Mouse (Mus musculus) spleen, adult 2 months (tissue): ENCODE results near the gene Thsd7a. TPM values are rescaled to one million over a fixed set of nuclear protein-coding genes. Genes with fewer than 3 reads are reported as not detected.

Experiments
- DNase-seq, 2 experiments: peaks; one replicate each; pipeline versions ENCODE4 v3.0.0 to v3.0.0-alpha.2; 2012 to 2021; ENCODE audit warnings: low spot score in 2 of 2, low read depth in 1 of 2
- H3K27ac ChIP-seq: fragments of 200-500 bp; 2 replicates; pipeline ENCODE4 v1.5.1; 2012; ENCODE audit warnings: low read length, inconsistent platforms; ENCODE audit not compliant: insufficient read depth
- H3K27me3 ChIP-seq: fragments of 200-500 bp; 2 replicates; pipeline ENCODE4 v1.6.1; 2012; ENCODE audit warnings: mild to moderate bottlenecking, moderate library complexity, low read length, inconsistent platforms; ENCODE audit not compliant: control insufficient read depth, insufficient read depth
- H3K36me3 ChIP-seq: fragments of 200-500 bp; 2 replicates; pipeline ENCODE4 v1.6.1; 2012; ENCODE audit warnings: mild to moderate bottlenecking, low read length, inconsistent platforms; ENCODE audit not compliant: control insufficient read depth, insufficient read depth
- H3K4me1 ChIP-seq: fragments of 200-500 bp; 2 replicates; pipeline ENCODE4 v1.6.1; 2011; ENCODE audit warnings: inconsistent platforms; ENCODE audit not compliant: control insufficient read depth, insufficient read depth, insufficient read length
- H3K4me3 ChIP-seq: fragments of 200-500 bp; 2 replicates; pipeline ENCODE4 v1.5.1; 2011; ENCODE audit warnings: mild to moderate bottlenecking, inconsistent platforms; ENCODE audit not compliant: insufficient read depth, insufficient read length; ENCODE audit errors: extremely low read depth
- CTCF ChIP-seq: fragments of 200-500 bp; IDR thresholded peaks from 2 replicates; pipeline ENCODE4 v1.5.1; 2011; ENCODE audit warnings: mild to moderate bottlenecking, inconsistent platforms; ENCODE audit not compliant: insufficient read depth, insufficient read length, insufficient replicate concordance; ENCODE audit errors: extremely low read depth
- POLR2A ChIP-seq: fragments of 200-500 bp; IDR thresholded peaks from 2 replicates; pipeline ENCODE4 v1.6.1; 2011; ENCODE audit warnings: low read depth, low read length, inconsistent platforms
- WGBS: fragments of 180-500 bp; shearing (Covaris S2); methylation state at CpG from one replicate; pipeline ENCODE4 v1.1.7; 2018; 5-methylcytosine and 5-hydroxymethylcytosine counted together
- polyA plus RNA-seq: library from polyadenylated mRNA; depleted of rRNA; stranded (reverse); fragments of >200 nt; gene quantifications from 2 replicates; pipeline ENCODE4 v1.2.3, GENCODE M21; 2012

Thsd7a gene
- polyA plus RNA-seq, 1 experiment = 0.79 TPM

DNA sequence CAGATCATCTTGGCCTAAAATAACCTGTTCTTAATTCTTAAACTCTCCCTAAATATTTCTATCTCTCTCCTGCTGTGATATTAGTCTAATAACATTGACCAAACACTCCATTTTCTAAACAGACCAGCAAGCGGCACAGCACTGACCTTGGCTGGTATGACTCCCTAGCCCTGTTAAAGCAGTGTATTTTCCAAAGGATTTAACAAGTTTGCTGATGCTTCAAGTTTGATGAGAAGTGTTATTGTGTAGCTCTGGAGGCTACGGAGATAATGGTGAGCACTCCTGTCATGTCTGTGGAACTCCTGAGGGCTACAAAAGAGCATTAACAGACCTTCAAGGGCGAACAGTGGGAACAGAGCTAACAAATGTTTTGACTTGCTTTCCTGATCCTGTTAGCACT, 168.1 kb downstream of the Thsd7a start:
- H3K4me1 ChIP-seq = no peaks in the 10 kb centered on the region
- no peak for DNase-seq
- 87% methylated on average over 3 of the region's 3 CpGs for WGBS
- H3K4me3 ChIP-seq = no peak overlapping the region
- TF ChIP-seq POLR2A (no peak), CTCF (no peak)
- H3K27me3 ChIP-seq = no peaks in the 10 kb centered on the region
- no peak overlapping the region for H3K27ac ChIP-seq
- no peaks in the 10 kb centered on the region for H3K36me3 ChIP-seq

DNA sequence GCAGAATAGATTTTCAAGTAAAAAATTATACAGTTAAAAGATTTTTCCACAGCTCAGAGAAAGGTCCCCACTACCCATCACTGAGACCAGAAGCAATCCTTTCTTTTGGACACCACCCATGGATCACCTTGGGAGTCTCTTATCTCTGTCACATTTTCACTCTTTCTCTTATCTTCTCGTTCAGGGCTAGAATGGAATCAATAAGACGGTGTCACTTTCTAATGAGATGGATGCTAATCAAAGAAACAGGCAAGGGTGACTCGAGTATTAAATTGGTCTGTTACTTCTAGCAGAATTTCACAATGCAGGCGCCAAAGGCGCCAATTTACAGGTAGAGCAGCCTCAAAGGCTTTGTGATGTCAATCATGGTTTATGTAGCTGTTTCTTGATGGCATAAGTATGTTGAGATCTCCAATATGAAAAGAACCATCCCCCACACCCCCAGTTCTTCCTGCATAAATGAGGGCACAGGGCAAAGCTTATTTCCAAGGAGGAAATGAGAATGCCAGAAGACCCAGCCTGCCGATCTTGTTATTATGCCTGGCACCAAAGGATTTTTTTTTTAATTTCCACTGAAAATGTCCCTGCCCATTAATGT, 173.5 kb downstream of the Thsd7a start:
- no peak for DNase-seq
- H3K4me1 ChIP-seq = no peaks in the 10 kb centered on the region
- no peaks in the 10 kb centered on the region for H3K36me3 ChIP-seq
- H3K4me3 ChIP-seq = no peak overlapping the region
- WGBS = 77% methylated on average over 6 of the region's 6 CpGs
- no peak overlapping the region for H3K27ac ChIP-seq
- TF ChIP-seq CTCF (no peak), POLR2A (no peak)
- H3K27me3 ChIP-seq = no peaks in the 10 kb centered on the region

DNA sequence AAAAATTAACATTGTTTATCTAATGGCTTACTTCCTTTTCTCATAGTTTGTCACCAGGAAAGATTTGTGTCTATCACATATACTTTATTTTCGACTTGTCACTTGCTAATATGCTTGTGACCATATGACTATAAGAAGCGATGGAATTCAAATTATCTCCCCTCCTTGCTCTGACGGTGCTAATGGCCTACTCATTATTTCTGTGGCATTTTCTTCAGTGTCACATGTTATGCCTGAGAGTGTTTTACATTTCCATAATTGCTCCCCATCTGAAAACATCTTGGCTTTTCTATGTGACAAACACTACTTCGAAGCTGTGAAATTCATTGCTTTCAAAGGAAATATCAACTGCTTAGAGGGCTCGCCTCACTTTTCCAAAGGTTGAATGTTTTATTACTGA, 177.0 kb downstream of the Thsd7a start:
- H3K27me3 ChIP-seq = no peaks in the 10 kb centered on the region
- no peak for TF ChIP-seq CTCF
- DNase-seq = no peak
- WGBS = 85% methylated on average over 5 of the region's 5 CpGs
- H3K36me3 ChIP-seq = no peaks in the 10 kb centered on the region
- H3K4me3 ChIP-seq = no peak overlapping the region
- no peak overlapping the region for H3K27ac ChIP-seq
- H3K4me1 ChIP-seq = no peaks in the 10 kb centered on the region

- no peak overlapping the region for H3K27ac ChIP-seq
- H3K36me3 ChIP-seq = no peaks in the 10 kb centered on the region
- H3K4me1 ChIP-seq = no peaks in the 10 kb centered on the region
- no peak overlapping the region for H3K4me3 ChIP-seq
- WGBS = 78% methylated on average over 4 of the region's 4 CpGs
- H3K27me3 ChIP-seq = no peaks in the 10 kb centered on the region
- TF ChIP-seq CTCF (no peak), POLR2A (no peak)
- DNase-seq = no peak
These were observed 184.1 kb downstream of the Thsd7a start for GRCm38 (mm10) chr6:12565136-12565535.

DNA sequence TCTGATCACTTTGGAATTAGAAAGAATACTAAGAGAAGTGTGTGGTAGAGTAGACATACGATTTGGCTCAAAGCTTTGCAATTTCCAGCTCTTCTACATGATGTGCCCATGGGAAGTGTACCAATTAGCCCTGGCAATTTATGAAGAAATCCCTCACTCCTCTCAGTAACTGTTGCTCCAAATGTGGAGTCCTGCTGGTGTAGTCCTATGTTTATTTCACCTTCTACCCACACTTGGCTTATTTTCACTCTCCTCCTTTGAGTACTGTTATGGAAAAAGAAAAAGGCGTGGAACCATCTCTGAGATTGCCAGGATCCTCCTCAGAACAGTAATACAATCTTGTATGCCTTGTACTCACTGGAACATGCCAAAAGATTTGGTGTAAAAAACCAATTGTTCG, 186.9 kb downstream of the Thsd7a start:
- no peak for DNase-seq
- 75% methylated on average over 3 of the region's 3 CpGs for WGBS
- no peak for TF ChIP-seq POLR2A
- no peak for TF ChIP-seq CTCF
- Histone ChIP-seq H3K4me3 (no peak overlapping the region), H3K27ac (no peak overlapping the region), H3K36me3 (no peaks in the 10 kb centered on the region), H3K4me1 (no peaks in the 10 kb centered on the region), H3K27me3 (no peaks in the 10 kb centered on the region)

- TF ChIP-seq CTCF (no peak), POLR2A (no peak)
- Histone ChIP-seq H3K4me1 (no peaks in the 10 kb centered on the region), H3K4me3 (no peak overlapping the region), H3K27me3 (no peaks in the 10 kb centered on the region), H3K36me3 (no peaks in the 10 kb centered on the region), H3K27ac (no peak overlapping the region)
- whole genome bisulfite sequencing = 91% methylated on average over 2 of the region's 2 CpGs
- DNase-seq = no peak
These were observed 188.7 kb downstream of the Thsd7a start for GRCm38 (mm10) chr6:12560500-12560899.

- H3K4me1 ChIP-seq = no peaks in the 10 kb centered on the region
- no peak for DNase-seq
- H3K4me3 ChIP-seq = no peak overlapping the region
- H3K36me3 ChIP-seq = no peaks in the 10 kb centered on the region
- WGBS = 88% methylated on average over 32 of the region's 32 CpGs
- TF ChIP-seq POLR2A = no peak
- no peak for TF ChIP-seq CTCF
- no peak overlapping the region for H3K27ac ChIP-seq
- no peaks in the 10 kb centered on the region for H3K27me3 ChIP-seq
These were observed 193.8 kb downstream of the Thsd7a start for GRCm38 (mm10) chr6:12555114-12556099.
